Mouse (Mus musculus) stomach, embryonic 14.5 days (tissue): ENCODE data around the gene Papolb. TPM values are rescaled to one million over a fixed set of nuclear protein-coding genes. Genes with fewer than 3 reads are reported as not detected.

Source experiments
- ATAC-seq: fragments of 200-750 bp; cut with Nextera tagmentation; 2 replicates; pipeline ENCODE4 v1.8.0; 2017; ENCODE audit warnings: low read depth, moderate TSS enrichment; ENCODE audit not compliant: insufficient number of reproducible peaks, insufficient read depth, low FRiP score
- H3K27ac ChIP-seq: fragments of 300-500 bp; sonication (generic); 2 replicates; pipeline ENCODE4 v1.5.1; 2014; ENCODE audit warnings: mild to moderate bottlenecking, low read length, moderate library complexity, mixed read lengths
- H3K27me3 ChIP-seq: fragments of 300-500 bp; sonication (generic); 2 replicates; pipeline ENCODE4 v1.6.1; 2014; ENCODE audit warnings: low read length, control low read depth, mixed read lengths; ENCODE audit not compliant: control insufficient read depth, insufficient read depth
- H3K36me3 ChIP-seq: fragments of 300-500 bp; sonication (generic); 2 replicates; pipeline ENCODE4 v1.6.1; 2014; ENCODE audit warnings: mild to moderate bottlenecking, control low read depth, low read length, moderate library complexity, mixed read lengths; ENCODE audit not compliant: control insufficient read depth, insufficient read depth
- H3K4me1 ChIP-seq: fragments of 300-500 bp; sonication (generic); 2 replicates; pipeline ENCODE4 v1.6.1; 2014; ENCODE audit warnings: low read length, control low read depth, mixed read lengths; ENCODE audit not compliant: control insufficient read depth, insufficient read depth
- H3K4me2 ChIP-seq: fragments of 300-500 bp; sonication (generic); replicated peaks from 2 replicates; pipeline ENCODE4 v1.6.1; 2014; ENCODE audit warnings: low read depth, low read length, control low read depth
- H3K4me3 ChIP-seq: fragments of 300-500 bp; sonication (generic); 2 replicates; pipeline ENCODE4 v1.5.1; 2014; ENCODE audit warnings: low read depth, low read length, control low read depth
- H3K9ac ChIP-seq: fragments of 300-500 bp; sonication (generic); replicated peaks from 2 replicates; pipeline ENCODE4 v1.6.1; 2014; ENCODE audit warnings: low read depth, mild to moderate bottlenecking, control low read depth, low read length, moderate library complexity, mixed read lengths
- H3K9me3 ChIP-seq: fragments of 300-500 bp; sonication (generic); 2 replicates; pipeline ENCODE4 v1.6.1; 2016; ENCODE audit warnings: low read depth, low read length, control low read depth; ENCODE audit not compliant: control insufficient read depth
- WGBS: fragments of 180-500 bp; shearing (Covaris S2); extraction: QIAGEN DNeasy Blood & Tissue Kit; methylation state at CpG from one replicate; pipeline ENCODE4 v1.1.7; 2014; 5-methylcytosine and 5-hydroxymethylcytosine counted together
- polyA plus RNA-seq: library from polyadenylated mRNA; unstranded; fragments of >200 nt; fragmentation: Nextera tagmentation; extraction: Ambion mirVana; gene quantifications from 2 replicates; pipeline ENCODE4 v1.2.1, GENCODE M21; 2014

The Papolb gene
- polyA plus RNA-seq, 1 experiment from 2014 or later: 0.07 TPM

DNA sequence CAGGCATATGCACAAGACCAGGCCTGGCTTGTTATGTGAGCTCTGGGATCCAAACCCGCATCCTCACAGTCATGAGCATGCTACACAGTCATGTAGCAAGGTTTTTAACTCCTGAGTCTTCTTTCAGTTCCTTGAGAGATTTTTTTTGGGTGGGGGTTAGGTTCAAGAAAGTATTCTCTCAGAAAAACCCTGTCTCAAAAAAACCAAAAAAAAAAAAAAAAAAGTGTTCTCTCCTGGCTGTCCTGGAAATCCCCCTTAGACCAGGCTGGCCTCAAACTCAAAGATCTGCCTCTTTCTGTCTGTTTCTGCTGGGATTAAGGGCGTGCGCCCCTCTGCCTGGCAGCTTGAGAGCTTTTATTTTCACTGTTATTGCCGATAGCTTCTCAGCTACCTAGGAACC is 5.5 kb upstream of the Papolb start:
- Histone ChIP-seq H3K27me3 (no peaks in the 10 kb centered on the region), H3K4me3 (no peak overlapping the region), H3K4me1 (no peaks in the 10 kb centered on the region), H3K4me2 (no peak overlapping the region), H3K9ac (no peak overlapping the region), H3K27ac (no peak overlapping the region), H3K9me3 (no peaks in the 10 kb centered on the region), H3K36me3 (no peaks in the 10 kb centered on the region)
- 73% methylated on average over 4 of the region's 4 CpGs for WGBS
- no peak for ATAC-seq

- no peak for ATAC-seq
- no peaks in the 10 kb centered on the region for H3K36me3 ChIP-seq
- no peaks in the 10 kb centered on the region for H3K27me3 ChIP-seq
- no peak overlapping the region for H3K4me2 ChIP-seq
- peak overlapping the region; percentile 33; the same call in 1 of the 2 replicates for H3K27ac ChIP-seq
- 0 out of 2 replicates have a peak, but pooled peaks cover 6% of the 10 kb centered on the region for H3K4me1 ChIP-seq
- no peaks in the 10 kb centered on the region for H3K9me3 ChIP-seq
- 61% methylated on average over 8 of the region's 8 CpGs for WGBS
- no peak overlapping the region for H3K9ac ChIP-seq
- H3K4me3 ChIP-seq: no peak overlapping the region
Observed at GRCm38 (mm10) chr5:142524711-142525464, 5.0 kb downstream of the Papolb start.

DNA sequence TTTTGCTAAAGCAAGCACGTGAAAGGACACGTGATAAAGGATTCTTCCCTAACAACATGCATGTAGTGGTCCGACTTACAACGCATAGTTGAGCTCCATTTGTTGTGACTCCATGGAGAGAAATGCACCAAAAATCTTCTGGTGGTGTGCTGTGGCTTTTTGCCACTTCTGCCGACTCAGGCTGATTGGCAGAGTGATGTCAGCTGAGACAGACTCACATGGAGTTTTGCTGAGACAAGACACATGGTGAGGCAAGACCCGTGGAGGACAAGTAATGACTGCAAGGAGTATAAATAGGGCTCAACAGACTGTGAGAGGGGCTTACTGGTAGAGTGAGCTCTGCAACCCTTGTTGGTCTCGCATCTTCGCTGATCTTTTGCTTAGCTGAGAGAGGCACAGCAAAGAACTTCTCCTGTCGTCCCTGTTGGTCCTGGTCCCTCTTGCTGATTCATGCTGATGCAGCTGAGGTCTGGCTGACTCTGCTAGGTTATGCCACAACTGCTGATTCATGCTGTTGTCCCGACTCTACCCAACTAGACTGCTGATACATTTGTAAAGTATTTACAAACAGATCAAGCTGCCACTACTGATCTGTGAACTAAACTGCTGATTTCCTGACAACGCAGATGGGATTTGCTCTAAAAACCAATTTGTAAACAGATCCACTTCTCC is 8.5 kb downstream of the Papolb start:
- H3K9me3 ChIP-seq: no peaks in the 10 kb centered on the region
- 0 out of 2 replicates have a peak, but pooled peaks cover 6% of the 10 kb centered on the region for H3K4me1 ChIP-seq
- H3K36me3 ChIP-seq: no peaks in the 10 kb centered on the region
- H3K4me2 ChIP-seq: no peak overlapping the region
- ATAC-seq: no peak
- H3K9ac ChIP-seq: no peak overlapping the region
- WGBS: 82% methylated on average over 11 of the region's 11 CpGs
- H3K4me3 ChIP-seq: no peak overlapping the region
- no peaks in the 10 kb centered on the region for H3K27me3 ChIP-seq
- H3K27ac ChIP-seq: no peak overlapping the region

GRCm38 (mm10) chr5:142520360-142520759 is 9.5 kb downstream of the Papolb start:
- no peak overlapping the region for H3K27ac ChIP-seq
- H3K9me3 ChIP-seq: no peaks in the 10 kb centered on the region
- H3K4me2 ChIP-seq: no peak overlapping the region
- ATAC-seq: no peak
- H3K4me1 ChIP-seq: 0 out of 2 replicates have a peak, but pooled peaks cover 4% of the 10 kb centered on the region
- H3K4me3 ChIP-seq: no peak overlapping the region
- H3K27me3 ChIP-seq: no peaks in the 10 kb centered on the region
- no peaks in the 10 kb centered on the region for H3K36me3 ChIP-seq
- 64% methylated on average over 4 of the region's 4 CpGs for WGBS
- no peak overlapping the region for H3K9ac ChIP-seq

DNA sequence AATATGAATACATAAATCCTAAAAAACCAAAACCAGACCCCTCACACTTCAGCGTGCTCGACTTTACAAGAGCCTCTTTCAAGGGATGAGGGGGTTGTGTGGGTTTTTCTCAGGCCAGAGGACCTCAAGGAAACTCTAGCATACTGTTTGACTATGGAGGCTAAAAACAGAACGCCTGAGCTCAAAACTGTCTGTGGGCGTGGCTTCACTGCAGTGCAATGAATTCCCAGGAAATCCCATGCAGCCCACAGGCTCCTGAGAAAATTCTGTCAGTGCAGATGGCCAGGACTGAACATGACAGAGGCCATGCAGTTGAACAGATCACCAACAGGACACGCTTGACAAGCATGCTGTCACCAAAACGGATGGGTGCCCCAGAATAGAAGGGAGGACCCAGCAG is 10.9 kb downstream of the Papolb start:
- Histone ChIP-seq H3K4me1 (no peaks in the 10 kb centered on the region), H3K9me3 (no peaks in the 10 kb centered on the region), H3K4me2 (no peak overlapping the region), H3K27me3 (no peaks in the 10 kb centered on the region), H3K27ac (no peak overlapping the region), H3K36me3 (no peaks in the 10 kb centered on the region), H3K4me3 (no peak overlapping the region), H3K9ac (no peak overlapping the region)
- ATAC-seq: no peak
- 50% methylated on average over 6 of the region's 6 CpGs for WGBS

DNA sequence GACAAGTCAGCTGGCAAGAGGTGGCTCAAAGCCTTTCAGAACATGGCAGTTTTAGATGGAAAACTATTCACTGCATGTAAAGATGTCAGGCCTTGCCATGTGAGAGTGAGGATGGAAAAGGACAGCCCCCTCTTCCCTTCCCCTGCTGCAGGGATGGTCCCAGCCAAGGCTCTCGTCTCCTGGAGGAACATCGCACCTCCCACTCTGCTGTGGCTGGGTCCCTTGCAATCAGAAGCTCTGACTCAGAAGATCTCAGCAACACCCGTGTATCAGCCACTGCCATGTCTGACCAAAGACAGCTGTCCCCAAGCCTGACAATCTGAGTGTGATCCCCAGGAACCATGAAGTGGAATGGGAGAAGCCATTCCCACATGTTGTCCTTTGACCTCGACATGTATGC is 17.8 kb downstream of the Papolb start:
- Histone ChIP-seq H3K36me3 (no peaks in the 10 kb centered on the region), H3K9me3 (no peaks in the 10 kb centered on the region), H3K9ac (no peak overlapping the region), H3K4me3 (no peak overlapping the region), H3K4me2 (no peak overlapping the region), H3K4me1 (peaks cover 8% of the 10 kb centered on the region), H3K27me3 (no peaks in the 10 kb centered on the region), H3K27ac (no peak overlapping the region)
- no peak for ATAC-seq
- WGBS: 79% methylated on average over 4 of the region's 4 CpGs

GRCm38 (mm10) chr5:142510061-142510414 is 19.8 kb downstream of the Papolb start:
- no peak overlapping the region for H3K4me3 ChIP-seq
- no peak overlapping the region for H3K27ac ChIP-seq
- no peak overlapping the region for H3K4me2 ChIP-seq
- WGBS: 63% methylated on average over 7 of the region's 7 CpGs
- H3K4me1 ChIP-seq: peaks cover 8% of the 10 kb centered on the region
- H3K27me3 ChIP-seq: no peaks in the 10 kb centered on the region
- H3K9ac ChIP-seq: no peak overlapping the region
- H3K9me3 ChIP-seq: no peaks in the 10 kb centered on the region
- H3K36me3 ChIP-seq: no peaks in the 10 kb centered on the region
- ATAC-seq: no peak

DNA sequence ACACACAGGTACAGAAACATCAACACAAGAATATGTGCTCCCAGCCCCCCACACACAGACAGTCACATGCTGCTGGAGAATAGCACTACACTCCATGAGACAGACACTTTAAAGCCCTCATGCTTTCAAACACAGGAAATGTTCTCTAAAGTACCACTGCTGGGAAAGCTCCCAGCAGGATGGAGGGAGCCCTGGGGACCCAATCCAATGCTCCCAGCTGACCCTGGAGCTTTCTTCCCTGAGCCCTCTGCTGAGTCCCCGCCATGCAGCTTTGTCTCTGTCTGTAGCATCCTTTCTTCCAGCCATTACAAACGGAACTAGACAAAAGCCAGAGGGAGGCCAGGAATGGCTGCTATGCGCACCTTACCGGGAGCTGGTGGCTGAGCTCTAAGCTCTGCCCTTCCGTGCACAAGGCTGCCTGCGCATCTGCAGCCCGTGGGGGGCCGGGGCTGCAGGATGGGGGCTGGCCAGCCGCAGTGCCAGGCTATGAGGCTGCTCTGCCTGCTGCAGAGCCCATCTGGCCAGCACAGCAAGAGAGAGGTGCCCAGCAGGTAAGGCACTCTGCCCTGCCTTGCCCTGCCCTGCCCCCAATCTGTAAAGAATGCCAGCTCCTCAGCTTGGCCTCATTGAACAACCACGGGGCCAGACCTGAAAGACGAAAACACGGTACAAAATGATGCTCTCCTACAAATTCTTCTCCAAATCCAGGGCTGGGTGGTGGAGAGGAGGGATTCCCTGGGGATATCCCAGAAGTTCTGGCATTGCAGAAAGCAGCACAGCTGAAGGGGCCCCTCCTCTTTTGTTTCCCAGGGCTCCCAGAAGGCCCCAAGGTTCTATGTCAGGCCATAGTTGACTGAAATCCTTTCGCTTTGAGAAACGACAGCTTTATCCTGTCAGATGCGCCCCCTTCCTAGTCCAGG is 20.5 kb downstream of the Papolb start:
- Histone ChIP-seq H3K4me2 (no peak overlapping the region), H3K4me1 (peaks cover 8% of the 10 kb centered on the region), H3K27ac (no peak overlapping the region), H3K36me3 (no peaks in the 10 kb centered on the region), H3K9me3 (no peaks in the 10 kb centered on the region), H3K4me3 (no peak overlapping the region), H3K27me3 (no peaks in the 10 kb centered on the region), H3K9ac (no peak overlapping the region)
- no peak for ATAC-seq
- WGBS: 19% methylated on average over 15 of the region's 15 CpGs
